Mouse (Mus musculus) cortical plate, adult 2 months (tissue): ENCODE results near the gene Smyd1.

Experiments
- CTCF ChIP-seq: fragments of 200-500 bp; IDR thresholded peaks from 2 replicates; pipeline ENCODE4 v1.5.1; 2011; ENCODE audit warnings: mild to moderate bottlenecking, control low read depth, low read length; ENCODE audit not compliant: insufficient read depth; ENCODE audit errors: extremely low read depth
- POLR2A ChIP-seq: fragments of 200-500 bp; IDR thresholded peaks from 2 replicates; pipeline ENCODE4 v1.6.1; 2011; ENCODE audit warnings: mild to moderate bottlenecking, low read length, control low read depth; ENCODE audit not compliant: insufficient read depth; ENCODE audit errors: extremely low read depth

DNA sequence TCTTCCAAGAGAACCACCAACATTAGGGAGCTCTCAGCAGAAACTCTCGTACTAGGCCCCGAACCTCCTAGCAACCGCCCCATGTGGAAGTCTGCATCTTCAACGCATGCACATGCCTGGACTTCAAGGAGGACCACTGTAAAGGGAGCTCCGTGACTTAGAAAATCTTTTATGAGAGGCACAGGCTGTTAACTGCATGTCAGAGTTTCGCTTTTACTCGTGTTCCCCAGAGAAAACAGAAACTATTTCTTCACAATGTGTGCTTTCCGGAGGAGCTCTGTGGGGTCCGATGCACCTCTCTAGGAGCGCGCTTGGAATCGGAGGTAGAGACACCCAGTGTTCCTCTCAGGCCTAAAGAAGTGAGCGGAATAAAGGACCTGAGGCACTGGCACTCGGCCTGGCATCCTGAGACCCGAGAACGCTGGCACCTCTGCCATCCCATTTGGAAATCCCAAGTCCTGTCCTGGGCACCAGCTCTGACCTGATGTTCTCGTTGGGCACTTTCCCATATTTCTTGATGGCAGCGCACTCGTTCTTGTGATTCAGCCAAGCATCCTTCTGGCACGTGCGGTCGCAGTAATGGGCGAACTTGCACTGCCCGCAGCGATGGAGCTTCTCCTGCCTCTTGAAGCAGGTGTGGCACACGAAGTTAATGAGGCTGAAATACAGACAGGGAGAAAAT is 82.8 kb downstream of the Smyd1 start:
- TF ChIP-seq CTCF (no peak), POLR2A (no peak)
